Mouse (Mus musculus) hindbrain, embryonic 12.5 days (tissue): ENCODE results near the gene Elovl3. TPM values are rescaled to one million over a fixed set of nuclear protein-coding genes. Genes with fewer than 3 reads are reported as not detected.
"Not testable (repeated sequence)": the region's sequence is repeated elsewhere in the genome, so short reads cannot be mapped to it uniquely, and the experiment has no call there.

Experiments used
- ATAC-seq: fragments of 200-750 bp; cut with Nextera tagmentation; 2 replicates; pipeline ENCODE4 v1.8.0; 2017; ENCODE audit warnings: moderate TSS enrichment; ENCODE audit not compliant: low FRiP score
- H3K27ac ChIP-seq: fragments of 300-500 bp; sonication (generic); 2 replicates; pipeline ENCODE4 v1.5.1; 2016; ENCODE audit warnings: mild to moderate bottlenecking
- H3K27me3 ChIP-seq: fragments of 300-500 bp; sonication (generic); 2 replicates; pipeline ENCODE4 v1.6.1; 2016; ENCODE audit warnings: mild to moderate bottlenecking
- H3K36me3 ChIP-seq: fragments of 300-500 bp; sonication (generic); 2 replicates; pipeline ENCODE4 v1.6.1; 2016; ENCODE audit warnings: mild to moderate bottlenecking
- H3K4me1 ChIP-seq: fragments of 300-500 bp; sonication (generic); 2 replicates; pipeline ENCODE4 v1.6.1; 2016
- H3K4me2 ChIP-seq: fragments of 300-500 bp; sonication (generic); replicated peaks from 2 replicates; pipeline ENCODE4 v1.6.1; 2016; ENCODE audit warnings: mild to moderate bottlenecking
- H3K4me3 ChIP-seq: fragments of 300-500 bp; sonication (generic); 2 replicates; pipeline ENCODE4 v1.5.1; 2016; ENCODE audit warnings: mild to moderate bottlenecking
- H3K9ac ChIP-seq: fragments of 300-500 bp; sonication (generic); 2 replicates; pipeline ENCODE4 v1.6.1; 2016; ENCODE audit warnings: mild to moderate bottlenecking, moderate library complexity
- H3K9me3 ChIP-seq: fragments of 300-500 bp; sonication (generic); replicated peaks from 2 replicates; pipeline ENCODE4 v1.6.1; 2016; ENCODE audit warnings: mild to moderate bottlenecking
- WGBS: fragments of 180-500 bp; shearing (Covaris S2); methylation state at CpG from one replicate; pipeline ENCODE4 v1.1.7; 2016; 5-methylcytosine and 5-hydroxymethylcytosine counted together
- polyA plus RNA-seq: library from polyadenylated mRNA; unstranded; fragments of >200 nt; fragmentation: Nextera tagmentation; extraction: Ambion mirVana; gene quantifications from 2 replicates; pipeline ENCODE4 v1.2.1, GENCODE M21; 2016

Elovl3 gene
- polyA plus RNA-seq, 1 experiment from 2014 or later, result not detected

GRCm38 (mm10) chr19:46110781-46111180 lies 20.9 kb upstream of the Elovl3 start:
- Histone ChIP-seq H3K9me3 (no peaks in the 10 kb centered on the region), H3K36me3 (no peaks in the 10 kb centered on the region), H3K27ac (no peak overlapping the region), H3K4me1 (no peaks in the 10 kb centered on the region), H3K27me3 (no peaks in the 10 kb centered on the region), H3K4me3 (no peak overlapping the region), H3K9ac (no peak overlapping the region), H3K4me2 (no peak overlapping the region)
- no peak for ATAC-seq
- 87% methylated on average over 5 of the region's 5 CpGs for WGBS

DNA sequence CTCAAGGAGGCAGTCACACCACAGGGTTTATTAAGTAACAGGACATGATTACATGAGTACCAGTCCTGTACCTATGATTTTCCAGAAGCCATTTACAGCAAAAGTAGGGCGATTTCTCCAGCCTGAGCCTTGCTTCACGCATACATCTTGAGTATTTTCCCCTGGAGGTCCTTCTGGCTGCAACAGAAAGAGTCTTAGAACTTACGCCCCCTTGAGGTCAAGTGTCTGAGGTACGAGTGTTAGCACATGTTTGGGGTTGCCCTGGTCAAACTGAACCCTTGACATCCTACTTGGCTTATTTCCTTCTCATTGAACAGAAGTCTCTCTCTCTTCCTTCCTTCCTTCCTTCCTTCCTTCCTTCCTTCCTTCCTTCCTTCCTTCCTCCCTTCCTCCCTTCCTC lies 17.1 kb upstream of the Elovl3 start:
- Histone ChIP-seq H3K27me3 (no peaks in the 10 kb centered on the region), H3K27ac (no peak overlapping the region), H3K4me2 (no peak overlapping the region), H3K9me3 (no peaks in the 10 kb centered on the region), H3K36me3 (no peaks in the 10 kb centered on the region), H3K4me3 (no peak overlapping the region), H3K4me1 (no peaks in the 10 kb centered on the region), H3K9ac (no peak overlapping the region)
- ATAC-seq, result no peak
- 63% methylated on average over 4 of the region's 4 CpGs for WGBS

DNA sequence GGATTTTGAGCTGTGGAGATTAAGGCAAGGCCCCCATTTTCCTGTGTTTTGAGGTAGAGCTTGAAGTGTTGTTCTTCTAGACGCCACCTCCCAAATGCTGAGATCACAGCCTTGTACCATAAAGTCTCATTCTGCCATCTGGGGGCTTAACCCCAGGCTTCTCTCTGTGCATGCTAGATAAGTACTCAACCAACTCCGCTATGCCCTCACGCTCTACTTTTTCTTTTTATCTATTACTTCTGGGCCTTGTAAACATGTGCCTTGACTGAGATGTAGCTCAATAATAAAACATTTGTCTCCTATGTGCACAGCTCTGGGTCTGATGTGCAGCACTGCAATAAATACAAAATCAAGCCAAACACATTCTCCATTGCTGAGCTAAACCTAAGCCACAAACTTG lies 12.2 kb upstream of the Elovl3 start:
- no peak overlapping the region for H3K27ac ChIP-seq
- H3K36me3 ChIP-seq, result no peaks in the 10 kb centered on the region
- no peak for ATAC-seq
- H3K4me2 ChIP-seq, result no peak overlapping the region
- H3K9me3 ChIP-seq, result no peaks in the 10 kb centered on the region
- H3K4me3 ChIP-seq, result no peak overlapping the region
- 89% methylated on average over 3 of the region's 3 CpGs for WGBS
- H3K4me1 ChIP-seq, result no peaks in the 10 kb centered on the region
- H3K27me3 ChIP-seq, result no peaks in the 10 kb centered on the region
- H3K9ac ChIP-seq, result no peak overlapping the region

GRCm38 (mm10) chr19:46120872-46121271 lies 10.8 kb upstream of the Elovl3 start:
- no peak overlapping the region for H3K27ac ChIP-seq
- no peak overlapping the region for H3K9ac ChIP-seq
- ATAC-seq, result no peak
- H3K9me3 ChIP-seq, result no peaks in the 10 kb centered on the region
- no peak overlapping the region for H3K4me3 ChIP-seq
- 77% methylated on average over 6 of the region's 6 CpGs for WGBS
- no peak overlapping the region for H3K4me2 ChIP-seq
- H3K27me3 ChIP-seq, result no peaks in the 10 kb centered on the region
- H3K4me1 ChIP-seq, result no peaks in the 10 kb centered on the region
- no peaks in the 10 kb centered on the region for H3K36me3 ChIP-seq

GRCm38 (mm10) chr19:46123876-46124275 lies 7.8 kb upstream of the Elovl3 start:
- Histone ChIP-seq H3K4me3 (no peak overlapping the region), H3K27ac (no peak overlapping the region), H3K9me3 (no peaks in the 10 kb centered on the region), H3K36me3 (no peaks in the 10 kb centered on the region), H3K4me1 (no peaks in the 10 kb centered on the region), H3K9ac (no peak overlapping the region), H3K27me3 (peaks cover 4% of the 10 kb centered on the region), H3K4me2 (no peak overlapping the region)
- WGBS, result 83% methylated on average over 3 of the region's 3 CpGs
- no peak for ATAC-seq

DNA sequence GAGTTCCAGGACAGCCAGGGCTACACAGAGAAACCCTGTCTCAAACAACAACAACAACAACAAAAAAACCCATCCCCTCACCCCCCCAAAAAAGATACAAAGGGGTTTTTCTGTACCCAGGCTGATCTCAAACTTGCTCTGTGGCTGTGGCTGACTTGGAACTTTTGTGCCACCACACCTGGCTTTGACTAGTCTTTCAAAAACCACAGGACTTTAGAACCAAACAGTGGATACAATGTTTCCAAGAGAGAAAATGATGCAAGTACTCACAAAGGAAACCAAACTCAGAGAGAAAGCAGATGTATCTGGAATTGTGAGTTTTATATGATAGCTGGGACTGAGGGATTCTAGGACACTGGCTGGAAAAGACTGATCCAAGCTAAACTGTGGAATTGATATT lies 7.0 kb upstream of the Elovl3 start:
- H3K27me3 ChIP-seq, result peaks cover 4% of the 10 kb centered on the region
- no peak for ATAC-seq
- no peaks in the 10 kb centered on the region for H3K9me3 ChIP-seq
- H3K27ac ChIP-seq, result no peak overlapping the region
- H3K36me3 ChIP-seq, result no peaks in the 10 kb centered on the region
- no peak overlapping the region for H3K4me2 ChIP-seq
- no peak overlapping the region for H3K4me3 ChIP-seq
- H3K9ac ChIP-seq, result no peak overlapping the region
- no peaks in the 10 kb centered on the region for H3K4me1 ChIP-seq

DNA sequence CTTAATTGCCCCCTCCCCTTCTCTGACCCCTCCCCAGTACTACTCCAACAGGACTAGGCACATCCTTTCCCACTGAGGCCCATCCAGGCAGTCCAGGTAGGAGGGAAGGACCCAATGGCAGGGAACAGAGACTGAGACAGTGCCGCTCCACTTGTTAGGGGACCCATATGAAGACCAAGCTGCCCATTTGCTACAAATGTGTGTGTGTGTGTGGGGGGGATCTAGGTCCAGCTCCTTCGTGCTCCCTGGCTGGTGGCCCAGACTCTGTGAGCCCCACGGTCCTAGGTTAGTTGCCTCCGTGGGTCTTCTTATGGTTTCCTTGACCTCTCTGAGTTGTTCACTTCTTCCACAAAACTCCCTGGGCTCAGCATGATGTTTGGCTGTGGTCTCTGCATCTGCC lies 5.4 kb upstream of the Elovl3 start:
- peaks cover 18% of the 10 kb centered on the region for H3K27me3 ChIP-seq
- no peaks in the 10 kb centered on the region for H3K4me1 ChIP-seq
- no peak overlapping the region for H3K9ac ChIP-seq
- H3K36me3 ChIP-seq, result no peaks in the 10 kb centered on the region
- H3K4me2 ChIP-seq, result no peak overlapping the region
- 79% methylated on average over 4 of the region's 4 CpGs for WGBS
- no peak for ATAC-seq
- no peaks in the 10 kb centered on the region for H3K9me3 ChIP-seq
- no peak overlapping the region for H3K27ac ChIP-seq
- no peak overlapping the region for H3K4me3 ChIP-seq

- not testable (repeated sequence) for H3K9me3 ChIP-seq, H3K4me1 ChIP-seq, ATAC-seq, H3K4me3 ChIP-seq, H3K27ac ChIP-seq, H3K4me2 ChIP-seq, H3K9ac ChIP-seq, H3K36me3 ChIP-seq
- peaks cover 52% of the 10 kb centered on the region for H3K27me3 ChIP-seq
- WGBS, result 70% methylated on average over 6 of the region's 6 CpGs
Observed at GRCm38 (mm10) chr19:46129737-46130136, 2.0 kb upstream of the Elovl3 start.

DNA sequence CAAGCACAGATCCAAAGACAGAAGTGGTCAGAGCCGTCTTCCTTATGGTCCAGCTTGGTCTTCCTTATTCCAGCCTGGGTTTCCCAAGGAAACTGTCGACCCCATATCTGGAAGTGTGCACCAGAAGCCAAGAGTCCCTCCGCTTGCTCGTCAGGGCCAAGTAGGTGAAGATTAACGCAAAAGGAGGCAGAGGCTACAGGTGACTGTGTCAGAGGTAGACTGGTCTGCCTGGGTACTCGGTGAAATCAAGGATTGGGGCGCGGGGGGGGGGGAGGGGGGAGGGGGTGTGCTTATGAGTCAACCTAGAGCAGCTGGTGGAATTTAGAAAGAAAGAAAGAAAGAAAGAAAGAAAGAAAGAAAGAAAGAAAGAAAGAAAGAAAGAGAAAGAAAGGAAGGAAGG lies 414 bp upstream of the Elovl3 start:
- H3K4me1 ChIP-seq, result peaks cover 16% of the 10 kb centered on the region
- no peaks in the 10 kb centered on the region for H3K36me3 ChIP-seq
- peaks cover 64% of the 10 kb centered on the region for H3K27me3 ChIP-seq
- 0 out of 2 replicates have a peak overlapping the region, but pooled peaks have one; percentile 16 for H3K4me3 ChIP-seq
- WGBS, result 11% methylated on average over 6 of the region's 8 CpGs
- H3K9me3 ChIP-seq, result no peaks in the 10 kb centered on the region
- no peak for ATAC-seq
- H3K4me2 ChIP-seq, result peak overlapping the region; percentile 33
- H3K9ac ChIP-seq, result no peak overlapping the region
- no peak overlapping the region for H3K27ac ChIP-seq

GRCm38 (mm10) chr19:46132577-46132976 lies 880 bp downstream of the Elovl3 start:
- H3K36me3 ChIP-seq, result no peaks in the 10 kb centered on the region
- no peak overlapping the region for H3K9ac ChIP-seq
- H3K4me1 ChIP-seq, result peaks cover 26% of the 10 kb centered on the region
- no peaks in the 10 kb centered on the region for H3K9me3 ChIP-seq
- H3K27me3 ChIP-seq, result peaks cover 75% of the 10 kb centered on the region
- H3K4me3 ChIP-seq, result no peak overlapping the region
- ATAC-seq, result no peak
- WGBS, result 44% methylated on average over 6 of the region's 6 CpGs
- H3K27ac ChIP-seq, result no peak overlapping the region
- no peak overlapping the region; the same call in 1 of the 2 replicates for H3K4me2 ChIP-seq

DNA sequence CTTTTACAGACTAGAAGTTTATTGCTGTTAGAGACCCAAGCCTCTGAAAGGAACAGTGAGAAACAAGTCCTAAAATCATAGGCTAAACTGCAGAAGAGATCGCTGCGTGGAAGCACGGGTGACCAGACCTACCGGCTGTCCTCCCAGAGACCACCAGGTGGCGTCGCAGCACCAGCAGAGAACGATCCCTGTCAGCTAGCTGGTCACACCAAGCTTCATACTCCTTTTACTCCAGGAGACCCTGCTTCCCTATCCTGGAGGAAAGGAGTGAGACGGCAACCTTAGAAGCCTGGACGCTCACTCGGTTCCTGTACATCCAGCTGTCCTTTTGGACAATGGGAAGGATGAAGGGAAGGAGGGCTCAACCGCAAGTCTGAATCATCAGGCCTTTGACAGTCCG lies 3.6 kb downstream of the Elovl3 start:
- peak; percentile 72 for ATAC-seq
- no peak overlapping the region for H3K27ac ChIP-seq

GRCm38 (mm10) chr19:46135789-46136638 lies 4.3 kb downstream of the Elovl3 start:
- peak overlapping the region; percentile 99 for H3K4me2 ChIP-seq
- H3K4me3 ChIP-seq, result peak overlapping the region; percentile 60
- H3K36me3 ChIP-seq, result no peaks in the 10 kb centered on the region
- no peaks in the 10 kb centered on the region for H3K9me3 ChIP-seq
- ATAC-seq, result peak; percentile 70
- H3K27ac ChIP-seq, result no peak overlapping the region
- H3K27me3 ChIP-seq, result peaks cover 89% of the 10 kb centered on the region
- under 1% methylated on average over 79 of the region's 79 CpGs for WGBS
- H3K4me1 ChIP-seq, result peaks cover 32% of the 10 kb centered on the region
- peak overlapping the region; percentile 67 for H3K9ac ChIP-seq

More for the DNA sequence above, 3.6 kb downstream of the Elovl3 start:
- H3K9ac ChIP-seq, result peak overlapping the region; percentile 67
- peaks cover 26% of the 10 kb centered on the region for H3K4me1 ChIP-seq
- H3K4me3 ChIP-seq, result peak overlapping the region; percentile 60
- WGBS, result 1% methylated on average over 12 of the region's 12 CpGs
- H3K36me3 ChIP-seq, result no peaks in the 10 kb centered on the region
- peak overlapping the region; percentile 99 for H3K4me2 ChIP-seq
- peaks cover 92% of the 10 kb centered on the region for H3K27me3 ChIP-seq
- H3K9me3 ChIP-seq, result no peaks in the 10 kb centered on the region
